Mouse (Mus musculus): ENCODE data around the gene Apon.
"Not testable (repeated sequence)": the region's sequence is repeated elsewhere in the genome, so short reads cannot be mapped to it uniquely, and the experiment has no call there.

Apon gene

DNA sequence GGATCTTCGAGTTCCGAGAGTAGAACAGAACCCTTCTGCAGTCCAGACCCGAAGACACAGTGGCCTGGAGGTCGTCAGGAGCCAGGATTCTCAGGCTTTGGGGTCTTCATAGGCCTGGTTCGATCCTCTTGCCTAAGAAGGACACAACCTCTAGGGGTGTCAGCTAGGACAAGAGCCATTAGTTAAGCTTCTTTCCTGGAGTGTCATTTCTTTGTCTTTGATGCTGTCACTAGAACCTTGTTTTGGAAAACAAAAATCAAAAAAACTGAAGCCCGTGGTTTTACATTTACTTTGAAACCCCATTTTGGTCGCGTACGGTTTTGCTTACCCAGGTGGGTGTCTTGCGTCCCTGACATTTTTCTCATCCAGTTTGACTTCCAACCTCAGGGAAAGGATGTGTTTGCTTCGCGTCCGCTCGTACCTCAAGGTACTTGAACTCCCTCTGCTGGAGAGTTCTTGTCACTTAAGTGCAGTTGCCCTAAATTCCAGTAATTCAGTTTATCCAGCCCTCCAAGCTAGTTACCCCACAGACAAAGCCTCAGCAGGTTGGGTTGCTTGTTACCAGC is 21.4 kb upstream of the Apon start:
- intact Hi-C loops (cut with DNase I), result no loop called here

DNA sequence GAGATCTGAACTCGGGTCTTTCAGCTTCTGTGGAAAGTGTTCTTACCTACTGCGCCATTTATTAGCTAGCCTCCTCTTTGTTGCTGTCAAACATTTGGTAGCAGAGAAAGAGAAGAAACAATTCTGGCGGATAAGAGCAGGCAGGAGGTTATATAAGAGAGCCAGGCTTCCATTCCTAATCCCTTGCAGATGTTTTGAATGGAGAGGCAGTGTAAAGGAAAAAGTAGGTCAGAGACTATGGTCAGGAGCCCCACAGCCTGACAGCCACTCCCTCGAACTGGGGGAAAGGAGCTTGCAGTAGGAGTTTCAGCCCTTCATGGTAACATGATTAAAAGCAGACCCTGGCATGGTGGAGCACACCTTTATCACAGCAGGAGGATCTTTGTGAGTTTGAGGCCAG is 17.6 kb upstream of the Apon start:
- intact Hi-C loops (cut with DNase I), result no loop called here

DNA sequence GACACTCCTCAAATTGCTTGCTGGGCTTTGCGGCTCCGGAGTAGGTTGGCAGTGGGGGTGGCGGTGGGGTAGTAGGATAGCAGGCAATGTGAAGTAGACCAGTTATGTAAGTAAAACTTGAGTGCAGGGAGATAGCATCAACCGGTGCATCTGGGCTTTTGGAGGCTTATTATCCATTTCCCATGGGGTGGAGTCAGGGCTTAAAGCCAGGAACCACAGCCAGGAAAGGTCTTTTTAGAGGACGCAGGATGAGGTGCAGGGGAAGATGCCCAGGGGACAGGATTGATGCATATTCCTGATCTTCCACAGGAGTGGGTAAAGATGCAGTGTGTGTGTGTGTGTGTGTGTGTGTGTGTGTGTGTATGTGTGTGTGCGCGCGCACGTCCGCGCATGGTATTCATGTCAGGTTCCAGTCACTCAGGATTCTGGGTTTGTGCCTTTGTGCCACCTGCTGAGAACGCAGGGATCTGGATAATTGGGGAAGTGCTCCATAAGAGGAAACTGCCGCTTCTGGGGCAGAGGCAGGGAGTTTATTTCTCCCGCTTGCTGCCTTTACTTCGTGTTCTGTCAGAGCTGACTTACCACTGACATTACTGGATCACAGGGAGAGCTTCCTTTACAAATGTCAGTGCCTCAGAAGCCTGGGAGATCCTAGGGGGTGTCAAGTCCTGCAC is 16.0 kb upstream of the Apon start:
- intact Hi-C loops (cut with DNase I), result no loop called here

DNA sequence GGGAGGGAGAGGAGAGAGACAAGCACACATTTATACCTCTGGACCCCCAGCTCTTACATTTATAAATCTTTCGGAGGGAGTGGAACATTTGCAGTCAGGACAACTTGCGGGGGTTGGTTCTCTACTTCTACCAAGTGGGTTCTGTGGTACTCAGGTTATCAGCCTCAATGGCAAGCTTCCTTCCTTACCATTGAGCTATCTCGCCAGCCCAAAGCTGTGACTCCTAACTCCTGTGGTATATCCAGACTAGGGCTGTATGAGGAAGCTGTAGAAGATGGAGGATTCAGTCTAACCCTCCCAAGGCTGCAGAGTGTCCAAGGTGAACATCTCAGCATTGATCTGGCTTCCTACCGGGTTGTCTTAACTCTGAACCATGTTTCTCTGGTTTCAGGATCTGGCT is 14.8 kb upstream of the Apon start:
- intact Hi-C loops (cut with DNase I), result no loop called here

DNA sequence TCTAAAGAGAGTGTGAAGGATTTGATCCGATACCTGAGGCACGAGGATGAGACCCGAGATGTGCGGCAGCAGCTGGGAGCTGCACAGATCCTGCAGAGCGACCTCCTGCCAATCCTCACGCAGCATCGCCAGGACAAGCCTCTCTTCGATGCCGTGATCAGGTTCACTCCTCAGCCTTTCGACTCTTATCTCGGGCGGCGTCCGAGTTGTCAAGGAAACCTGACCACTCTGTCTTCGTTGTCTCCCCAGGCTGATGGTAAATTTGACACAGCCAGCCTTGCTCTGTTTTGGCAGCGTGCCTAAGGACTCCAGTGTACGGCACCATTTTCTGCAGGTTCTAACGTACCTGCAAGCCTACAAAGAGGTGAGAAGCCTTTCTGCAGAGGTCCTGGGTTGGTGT is 13.8 kb upstream of the Apon start:
- intact Hi-C loops (cut with DNase I), result no loop called here

DNA sequence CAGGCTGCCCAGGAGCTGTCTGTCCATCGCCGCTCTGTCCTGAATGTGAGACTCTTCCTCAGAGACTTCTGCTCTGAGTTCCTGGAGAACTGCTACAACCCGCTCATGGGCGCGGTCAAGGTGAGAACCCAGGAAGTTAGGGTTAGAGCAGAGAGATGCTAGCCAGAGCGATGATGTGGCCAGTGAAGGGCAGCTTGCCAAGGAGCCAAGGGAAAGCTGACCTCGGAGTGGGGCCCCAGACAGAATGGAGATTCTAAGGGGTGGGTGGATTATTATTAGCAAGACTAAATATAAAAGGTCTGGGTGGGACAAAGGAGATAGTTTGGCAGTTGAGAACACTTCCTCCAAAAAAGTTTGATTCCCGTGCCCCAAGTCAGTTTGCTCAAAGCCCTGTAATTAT is 10.6 kb upstream of the Apon start:
- intact Hi-C loops (cut with DNase I), result no loop called here

DNA sequence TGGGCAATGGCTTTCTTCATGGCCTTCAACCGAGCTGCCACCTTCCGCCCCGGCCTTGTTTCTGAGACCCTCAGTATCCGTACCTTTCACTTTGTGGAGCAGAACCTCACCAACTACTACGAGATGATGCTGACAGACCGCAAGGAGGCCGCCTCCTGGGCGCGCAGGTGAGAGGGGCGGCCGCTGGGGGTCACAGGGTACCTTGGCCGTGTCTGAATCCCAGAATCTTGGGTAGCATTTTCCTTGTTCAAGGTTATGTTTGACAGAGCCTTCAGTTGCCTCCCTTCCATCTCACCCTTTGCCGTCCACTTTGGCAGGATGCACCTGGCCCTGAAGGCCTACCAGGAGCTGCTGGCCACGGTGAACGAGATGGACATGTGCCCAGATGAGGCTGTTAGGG is 9.8 kb upstream of the Apon start:
- intact Hi-C loops (cut with DNase I), result no loop called here

DNA sequence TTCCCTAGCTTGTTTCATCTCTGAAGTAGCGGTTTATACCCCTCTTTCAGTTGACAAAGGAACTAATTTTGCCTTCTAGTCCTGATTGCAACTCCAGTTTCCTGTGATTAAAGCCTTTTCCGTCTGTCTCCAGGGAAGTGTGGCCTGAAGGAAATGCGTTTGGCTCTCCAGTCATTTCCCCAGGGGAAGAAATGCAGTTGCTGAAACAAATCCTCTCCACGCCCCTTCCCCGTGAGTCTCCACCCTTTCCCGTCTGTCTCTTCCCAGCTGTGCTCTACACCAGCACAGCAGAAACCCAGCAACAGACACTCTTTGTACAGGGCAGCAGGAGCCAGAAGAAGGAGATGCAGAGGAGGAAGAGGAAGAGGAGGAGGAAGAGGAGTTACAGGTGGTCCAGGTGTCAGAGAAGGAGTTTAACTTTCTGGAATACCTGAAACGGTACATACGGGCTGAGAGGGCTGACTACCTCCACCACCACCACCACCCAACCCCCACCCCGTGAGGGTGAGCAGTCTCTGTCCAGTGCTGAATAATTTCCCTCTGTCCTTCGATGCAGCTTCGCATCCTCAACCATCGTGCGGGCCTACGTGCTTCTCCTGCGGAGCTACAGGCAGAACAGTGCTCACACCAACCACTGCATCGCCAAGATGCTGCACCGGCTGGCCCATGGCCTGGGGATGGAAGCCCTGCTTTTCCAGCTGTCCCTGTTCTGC is 6.7 kb upstream of the Apon start:
- intact Hi-C loops (cut with DNase I), result no loop called here

DNA sequence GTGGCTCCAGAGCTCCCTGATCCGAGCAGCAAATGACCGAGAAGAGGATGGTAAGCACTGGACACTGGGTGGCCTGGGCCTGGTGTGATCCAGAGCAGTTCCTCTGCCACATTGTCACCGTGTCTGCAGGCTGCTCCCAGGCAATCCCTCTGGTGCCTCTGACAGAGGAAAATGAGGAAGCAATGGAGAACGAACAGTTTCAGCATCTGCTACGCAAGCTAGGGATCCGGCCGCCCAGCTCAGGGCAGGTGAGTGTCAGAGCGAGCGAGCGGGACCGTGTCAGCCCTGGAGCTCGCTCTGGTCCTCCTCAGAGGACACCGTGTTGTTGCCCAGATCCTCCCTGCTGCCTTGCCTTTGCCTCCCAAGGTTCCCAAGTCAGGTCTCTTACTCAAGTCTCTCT is 3.3 kb upstream of the Apon start:
- intact Hi-C loops (cut with DNase I), result no loop called here

DNA sequence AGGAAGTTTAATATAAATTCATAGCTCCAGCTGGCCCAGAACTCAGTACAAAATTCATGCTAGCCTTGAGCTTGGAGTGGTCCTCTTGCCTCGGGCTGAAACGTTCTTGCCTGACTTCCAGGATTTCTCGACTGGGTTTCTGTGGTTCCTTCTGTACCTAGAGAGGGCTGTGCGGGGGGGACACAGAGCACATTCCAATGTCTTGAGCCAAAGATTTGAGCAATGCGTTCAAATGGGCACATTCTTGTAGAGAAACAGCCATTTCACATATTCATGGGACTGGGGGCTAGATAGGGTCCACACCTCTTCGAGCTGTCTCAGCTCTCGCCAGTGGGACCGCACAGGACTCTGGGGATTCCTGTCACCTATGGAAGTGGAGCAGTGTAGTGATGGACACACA is 2.0 kb downstream of the Apon start:
- intact Hi-C loops (cut with DNase I), result no loop called here

DNA sequence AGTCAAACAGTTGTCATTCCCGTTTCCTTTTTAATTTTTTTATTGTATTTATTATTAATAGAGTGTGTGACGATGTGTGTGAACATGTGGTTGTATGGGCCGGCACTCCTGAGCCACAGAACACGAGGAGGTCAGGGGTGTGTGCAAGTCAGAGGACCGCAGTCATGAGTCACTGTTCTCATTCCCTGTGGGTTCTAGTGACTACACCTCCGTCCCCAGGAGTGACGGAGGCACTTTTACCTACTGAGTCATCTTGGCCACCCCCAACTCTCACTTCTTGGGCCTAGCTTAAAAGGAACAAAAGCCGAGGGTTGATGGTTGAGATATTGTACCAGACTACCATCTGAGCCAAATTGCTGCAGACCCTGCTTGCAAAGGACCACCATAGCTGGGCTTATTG is 2.4 kb downstream of the Apon start:
- intact Hi-C loops (cut with DNase I), result no loop called here

DNA sequence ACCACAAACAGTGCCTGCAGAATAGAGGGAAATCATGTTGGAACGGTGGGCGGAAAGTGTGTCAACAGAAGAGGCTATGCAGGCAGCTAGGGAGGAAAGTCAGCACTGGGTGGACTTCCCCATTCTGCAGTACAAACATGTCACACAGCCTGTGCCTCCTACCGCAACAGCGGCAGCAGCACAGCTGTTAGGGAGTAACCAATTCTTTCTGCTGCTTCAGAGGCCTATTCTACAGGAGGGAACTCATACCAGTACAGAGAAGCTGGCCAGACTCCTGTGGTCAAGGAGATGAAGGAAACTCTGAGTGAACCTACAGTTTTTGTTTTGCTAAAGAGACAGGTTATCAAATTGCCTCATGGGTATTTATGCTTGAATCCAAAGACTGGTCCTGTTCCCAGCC is 5.1 kb downstream of the Apon start:
- intact Hi-C loops (cut with DNase I), result no loop called here

DNA sequence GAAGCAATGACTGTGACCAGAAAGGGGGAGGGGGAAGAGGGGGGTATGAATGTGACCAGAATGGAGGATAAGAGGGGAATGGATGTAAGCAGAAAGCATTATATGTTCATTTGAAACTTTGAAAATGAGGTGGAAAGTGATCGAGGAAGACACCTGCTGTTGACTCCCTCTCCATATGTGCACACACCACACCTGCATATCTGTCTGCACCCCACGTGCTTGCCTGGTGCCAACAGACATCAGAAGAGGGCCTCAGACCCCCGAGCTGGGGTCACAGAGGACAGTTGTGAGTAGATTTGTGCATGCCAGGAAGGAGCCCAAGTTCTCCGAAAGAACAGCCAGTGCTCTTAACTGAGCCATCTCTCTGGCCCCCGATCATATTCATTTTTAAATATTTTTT is 6.0 kb downstream of the Apon start:
- intact Hi-C loops (cut with DNase I), result no loop called here

DNA sequence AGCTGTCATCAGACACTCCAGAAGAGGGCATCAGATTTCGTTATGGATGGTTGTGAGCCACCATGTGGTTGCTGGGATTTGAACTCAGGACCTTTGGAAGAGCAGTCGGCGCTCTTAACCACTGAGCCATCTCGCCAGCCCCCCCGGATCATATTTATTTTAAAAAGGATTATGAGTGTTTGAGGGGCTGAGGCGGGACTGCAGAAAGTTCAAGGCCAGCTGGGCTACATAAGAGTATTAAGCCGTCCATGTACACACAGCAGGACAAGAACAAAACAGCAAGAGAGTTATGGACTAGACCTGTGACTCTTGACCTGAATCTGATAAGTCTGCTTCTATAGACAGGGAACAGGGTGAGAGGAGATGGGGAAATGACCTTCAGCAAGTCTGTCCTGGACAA is 6.5 kb downstream of the Apon start:
- intact Hi-C loops (cut with DNase I), result not testable (repeated sequence)

DNA sequence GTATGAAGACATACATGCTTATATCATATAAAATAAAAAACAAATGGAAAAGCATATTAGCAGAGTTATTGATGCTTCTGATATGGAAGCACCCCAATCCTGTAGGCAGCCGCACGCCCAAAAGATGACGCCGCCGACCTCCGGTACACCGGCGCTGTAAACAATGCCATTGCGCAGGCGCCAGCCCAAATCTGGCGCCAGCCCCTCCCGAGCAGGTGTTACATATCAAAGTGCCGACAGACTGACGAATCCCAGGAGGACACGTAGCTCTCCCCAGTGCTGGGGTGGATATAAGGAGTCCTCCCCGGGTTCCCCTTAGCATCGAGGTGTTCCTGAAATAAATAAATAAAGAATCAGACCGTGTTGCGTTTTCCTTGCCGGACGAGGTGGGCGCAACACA is 8.4 kb downstream of the Apon start:
- intact Hi-C loops (cut with DNase I), result no loop called here

DNA sequence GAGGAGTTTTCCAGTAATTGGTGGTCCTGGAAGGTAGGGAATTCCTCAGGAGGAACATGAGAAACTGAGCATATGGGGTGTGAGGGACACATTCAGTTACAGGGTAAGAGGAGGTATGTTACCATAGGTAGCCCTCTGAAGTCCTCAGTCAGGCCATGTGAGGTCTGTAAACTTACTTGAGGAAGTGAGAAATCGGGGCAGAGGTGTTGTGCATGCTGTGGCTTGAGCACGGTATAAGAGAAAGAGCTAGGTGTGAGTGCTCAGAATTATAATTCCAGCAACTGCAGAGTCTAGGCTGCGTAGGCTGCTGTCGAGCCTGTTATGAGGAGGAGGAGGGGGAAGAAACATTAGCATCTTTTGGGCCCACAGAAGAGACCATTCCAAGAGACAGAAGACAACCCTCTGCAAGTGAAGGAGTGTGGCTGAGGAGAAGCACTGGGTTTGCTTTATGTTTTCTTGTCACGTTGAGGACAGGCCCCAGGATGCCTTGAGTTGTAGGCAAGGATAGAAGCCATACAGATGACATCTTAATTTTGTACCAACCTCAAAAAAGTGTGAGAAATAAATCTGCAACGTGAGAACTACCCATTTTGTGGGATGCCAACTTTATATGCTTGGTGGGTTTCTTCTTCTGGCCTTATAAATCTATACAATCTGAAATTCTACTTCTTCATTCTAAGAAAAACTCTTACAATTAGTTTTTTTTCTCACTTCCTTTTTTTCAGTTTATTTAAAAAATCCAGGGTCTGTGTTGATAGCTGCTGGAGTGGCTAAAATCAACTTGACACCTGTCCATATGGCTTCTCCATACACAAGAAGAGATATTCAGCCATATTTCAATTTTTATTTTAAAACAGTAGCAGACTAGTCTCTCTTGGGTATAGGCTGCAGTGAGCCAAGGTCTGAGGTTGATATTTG is 9.8 kb downstream of the Apon start:
- intact Hi-C loops (cut with DNase I), result no loop called here

DNA sequence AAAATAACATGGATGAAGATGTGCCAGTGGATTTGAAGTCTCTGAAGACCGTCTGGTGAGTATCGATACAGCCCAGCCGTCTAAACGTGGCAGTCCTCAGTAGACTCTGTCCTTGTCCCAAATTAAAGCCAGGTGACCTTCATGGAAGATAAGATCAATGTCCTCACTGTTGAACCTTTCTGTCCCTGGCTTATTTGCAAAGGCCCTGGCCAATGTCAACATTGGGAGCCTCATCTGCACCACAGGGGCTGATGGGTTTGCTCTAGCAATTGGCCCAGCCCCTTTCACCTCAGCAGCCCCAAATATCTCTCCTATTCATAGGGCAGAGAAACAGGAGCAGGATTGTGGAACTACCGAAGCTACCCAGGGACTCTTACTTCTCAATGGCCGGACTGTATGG is 14.5 kb downstream of the Apon start, which contains the start of gene Apof:
Gene Apof (plus strand): TSS at position 301 of the 400 bp plus-strand sequence.
- intact Hi-C loops (cut with DNase I), result no loop called here

DNA sequence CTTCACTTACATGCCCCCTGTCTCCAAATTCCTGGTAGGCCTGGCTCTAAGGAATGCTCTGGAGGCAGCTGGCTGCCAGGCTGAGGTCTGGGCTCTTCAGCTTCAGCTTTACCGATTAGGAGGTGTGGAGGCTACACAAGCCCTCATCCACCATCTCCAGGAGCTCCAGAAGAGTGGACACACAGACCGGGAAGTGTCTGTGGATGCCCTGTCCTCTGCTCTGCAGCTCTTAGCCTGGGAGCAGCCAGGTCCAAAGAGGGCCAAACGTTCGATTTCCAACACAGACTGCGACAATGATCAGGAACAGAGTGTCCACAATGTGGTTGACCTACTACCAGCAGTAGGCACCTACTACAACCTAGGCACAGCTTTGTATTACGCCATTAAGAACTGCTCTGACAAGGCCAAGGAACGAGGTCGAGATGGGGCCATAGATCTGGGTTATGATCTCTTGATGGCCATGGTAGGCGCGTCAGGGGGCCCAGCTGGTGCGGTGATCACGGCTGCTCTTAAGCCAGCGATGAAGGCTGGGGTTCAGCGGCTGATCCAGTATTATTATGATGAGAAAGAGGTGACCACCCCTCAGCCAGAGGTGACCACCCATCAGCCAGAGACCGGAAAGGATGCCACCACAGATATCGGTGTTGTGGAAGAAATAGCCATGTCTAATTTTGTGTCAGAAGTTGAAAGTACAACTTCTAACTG is 15.5 kb downstream of the Apon start:
- intact Hi-C loops (cut with DNase I), result no loop called here

DNA sequence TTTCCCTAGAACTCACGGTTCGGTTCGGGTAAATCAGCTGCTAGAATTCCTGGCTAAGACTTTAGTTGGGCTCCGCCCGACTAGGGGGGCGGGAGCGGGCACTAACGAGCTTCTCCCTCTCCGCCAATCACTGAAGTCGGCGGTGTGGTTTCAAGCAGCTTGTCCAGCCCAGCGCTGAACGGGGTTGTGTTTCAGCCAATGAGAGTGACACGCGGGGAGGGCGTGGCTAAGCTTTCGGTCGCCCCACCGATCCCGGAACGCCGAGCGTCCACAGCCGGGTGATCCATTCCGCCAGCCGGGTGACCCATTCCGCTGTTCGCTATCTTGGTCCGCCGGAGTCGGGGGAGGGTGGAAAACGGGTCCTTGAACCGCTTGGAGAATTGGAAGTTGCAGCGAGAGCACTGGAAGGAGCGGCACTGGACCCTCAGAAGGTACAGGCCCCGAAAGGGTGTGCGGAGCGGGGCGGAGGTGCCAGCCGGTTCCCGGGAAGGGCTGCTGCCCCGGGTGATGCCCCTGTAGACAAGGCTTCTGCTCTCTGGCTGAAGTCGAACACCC is 16.5 kb downstream of the Apon start, which contains the start of gene Stat2:
Gene Stat2 (plus strand): TSS at position 273 of the 555 bp plus-strand sequence.
- intact Hi-C loops (cut with DNase I), result no loop called here

DNA sequence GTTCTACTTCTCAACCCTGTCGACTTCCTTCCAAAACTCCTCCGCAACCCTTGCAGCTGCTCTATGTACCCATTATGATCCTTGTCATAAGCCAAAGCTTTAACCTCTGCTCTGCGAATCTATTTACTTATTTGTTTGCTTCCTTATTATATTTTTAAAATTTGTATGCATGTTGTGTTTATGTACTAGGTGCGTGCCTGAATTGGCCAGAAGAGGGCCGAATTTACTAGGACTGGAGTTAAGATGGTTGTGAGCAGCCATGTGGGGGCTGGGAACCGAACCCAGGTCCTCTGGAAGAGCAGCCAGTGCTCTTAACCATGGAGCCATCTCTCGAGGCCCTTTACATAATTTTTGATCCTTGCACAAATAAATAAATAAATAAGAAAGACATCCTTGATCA is 17.0 kb downstream of the Apon start:
- intact Hi-C loops (cut with DNase I), result no loop called here

DNA sequence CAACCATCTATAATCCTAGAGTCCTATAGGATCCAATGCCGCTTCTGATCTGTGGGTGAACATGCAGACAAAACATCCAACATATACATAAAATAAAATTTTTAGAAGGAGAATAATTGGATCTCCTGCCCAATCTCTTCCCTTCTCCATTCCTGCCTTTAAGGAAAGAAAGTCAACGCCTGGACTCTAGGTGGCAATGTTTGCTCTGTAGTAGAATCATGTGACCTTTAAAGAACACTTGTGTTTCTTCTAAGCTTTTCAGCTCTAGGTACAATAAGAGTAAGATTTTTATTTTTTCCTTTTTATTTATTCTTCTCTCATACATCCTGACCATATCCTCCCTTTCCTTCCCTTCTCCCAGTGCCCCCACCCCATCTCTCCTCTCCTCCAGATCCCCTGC is 18.0 kb downstream of the Apon start:
- intact Hi-C loops (cut with DNase I), result no loop called here

All from adrenal gland (tissue).